Mouse (Mus musculus): ENCODE measurements at regions not wholly inside any gene's neighbourhood (a gene's known extent, or its start where the extent isn't known, plus 50 kb on each side); places are given as distances from the start of the nearest gene placed in this dataset.

DNA sequence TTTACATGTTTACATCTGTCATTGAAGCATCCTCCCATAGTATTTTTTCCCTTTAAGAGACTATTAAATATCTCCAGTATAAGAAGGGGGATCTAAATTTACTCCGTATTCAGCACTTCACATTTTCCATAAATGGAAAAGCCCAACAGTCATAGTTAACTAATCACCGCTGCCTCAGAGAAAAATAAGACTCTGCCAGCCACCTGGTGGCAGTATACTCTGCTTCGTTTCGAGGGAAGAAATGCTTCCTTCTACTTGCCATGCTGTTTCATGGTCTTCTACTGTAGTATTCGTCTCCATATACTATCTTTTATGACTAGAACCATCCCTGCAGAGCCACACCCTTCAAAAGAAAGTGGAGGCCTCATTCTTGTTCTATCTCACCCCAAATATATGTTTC lies 52.0 kb upstream of the Tro start:
- peak in 1 of 2 experiments; percentile 49 for DNase-seq (ENCODE audit: low spot score in 2 of 2)

All from layer of hippocampus, adult 18-20 months (tissue).